Mouse (Mus musculus): ENCODE results near the gene Dcbld2. TPM values are rescaled to one million over a fixed set of nuclear protein-coding genes. Genes with fewer than 3 reads are reported as not detected.

The Dcbld2 gene
- polyA plus RNA-seq, 1 experiment from 2014 or later = 19.2 TPM

- H3K9me3 ChIP-seq (ENCODE audit: control insufficient read depth, low read length) = no peaks in the 10 kb centered on the region
- H3K27ac ChIP-seq (ENCODE audit: low read depth, low read length) = no peak overlapping the region
- H3K9ac ChIP-seq (ENCODE audit: low read length) = no peak overlapping the region
- DNase-seq (ENCODE audit: low spot score) (no peak), ATAC-seq (ENCODE audit: insufficient read depth, low FRiP score, low TSS enrichment) (no peak)
- H3K27me3 ChIP-seq (ENCODE audit: control insufficient read depth, insufficient read depth, low read length) = no peaks in the 10 kb centered on the region
- no peak overlapping the region for H3K4me3 ChIP-seq (ENCODE audit: low read depth, low read length)
- H3K4me2 ChIP-seq (ENCODE audit: low read depth) = no peak overlapping the region
- WGBS = 92% methylated on average over 9 of the region's 9 CpGs
- no peaks in the 10 kb centered on the region for H3K4me1 ChIP-seq (ENCODE audit: control insufficient read depth, insufficient read depth, low read length)
- H3K36me3 ChIP-seq (ENCODE audit: control insufficient read depth, insufficient read depth, low read length) = peaks cover 5% of the 10 kb centered on the region
Observed at GRCm38 (mm10) chr16:58465412-58465811, 57.2 kb downstream of the Dcbld2 start.

GRCm38 (mm10) chr16:58470061-58470460 lies 61.8 kb downstream of the Dcbld2 start:
- no peak for ATAC-seq (ENCODE audit: insufficient read depth, low FRiP score, low TSS enrichment)
- no peak overlapping the region for H3K27ac ChIP-seq (ENCODE audit: low read depth, low read length)
- H3K4me3 ChIP-seq (ENCODE audit: low read depth, low read length) = no peak overlapping the region
- no peaks in the 10 kb centered on the region for H3K9me3 ChIP-seq (ENCODE audit: control insufficient read depth, low read length)
- H3K9ac ChIP-seq (ENCODE audit: low read length) = no peak overlapping the region
- H3K27me3 ChIP-seq (ENCODE audit: control insufficient read depth, insufficient read depth, low read length) = no peaks in the 10 kb centered on the region
- DNase-seq (ENCODE audit: low spot score) = no peak
- H3K36me3 ChIP-seq (ENCODE audit: control insufficient read depth, insufficient read depth, low read length) = peaks cover 2% of the 10 kb centered on the region; the same call in 1 of the 2 replicates
- H3K4me1 ChIP-seq (ENCODE audit: control insufficient read depth, insufficient read depth, low read length) = no peaks in the 10 kb centered on the region
- no peak overlapping the region for H3K4me2 ChIP-seq (ENCODE audit: low read depth)
- WGBS = 94% methylated on average over 8 of the region's 8 CpGs

GRCm38 (mm10) chr16:58470841-58471240 lies 62.6 kb downstream of the Dcbld2 start:
- no peak overlapping the region for H3K4me3 ChIP-seq (ENCODE audit: low read depth, low read length)
- no peak overlapping the region for H3K4me2 ChIP-seq (ENCODE audit: low read depth)
- DNase-seq (ENCODE audit: low spot score) (no peak), ATAC-seq (ENCODE audit: insufficient read depth, low FRiP score, low TSS enrichment) (no peak)
- no peak overlapping the region for H3K27ac ChIP-seq (ENCODE audit: low read depth, low read length)
- WGBS = 90% methylated on average over 4 of the region's 4 CpGs
- H3K4me1 ChIP-seq (ENCODE audit: control insufficient read depth, insufficient read depth, low read length) = no peaks in the 10 kb centered on the region
- no peaks in the 10 kb centered on the region for H3K9me3 ChIP-seq (ENCODE audit: control insufficient read depth, low read length)
- no peaks in the 10 kb centered on the region for H3K27me3 ChIP-seq (ENCODE audit: control insufficient read depth, insufficient read depth, low read length)
- H3K9ac ChIP-seq (ENCODE audit: low read length) = no peak overlapping the region
- peaks cover 2% of the 10 kb centered on the region; the same call in 1 of the 2 replicates for H3K36me3 ChIP-seq (ENCODE audit: control insufficient read depth, insufficient read depth, low read length)

- no peak overlapping the region for H3K9ac ChIP-seq (ENCODE audit: low read length)
- no peak overlapping the region for H3K27ac ChIP-seq (ENCODE audit: low read depth, low read length)
- H3K9me3 ChIP-seq (ENCODE audit: control insufficient read depth, low read length) = no peaks in the 10 kb centered on the region
- ATAC-seq (ENCODE audit: insufficient read depth, low FRiP score, low TSS enrichment) = no peak
- no peak overlapping the region for H3K4me3 ChIP-seq (ENCODE audit: low read depth, low read length)
- DNase-seq (ENCODE audit: low spot score) = no peak
- H3K36me3 ChIP-seq (ENCODE audit: control insufficient read depth, insufficient read depth, low read length) = peaks cover 2% of the 10 kb centered on the region; the same call in 1 of the 2 replicates
- 68% methylated on average over 3 of the region's 3 CpGs for WGBS
- H3K4me1 ChIP-seq (ENCODE audit: control insufficient read depth, insufficient read depth, low read length) = no peaks in the 10 kb centered on the region
- no peak overlapping the region for H3K4me2 ChIP-seq (ENCODE audit: low read depth)
- H3K27me3 ChIP-seq (ENCODE audit: control insufficient read depth, insufficient read depth, low read length) = no peaks in the 10 kb centered on the region
Observed at GRCm38 (mm10) chr16:58474875-58475274, 66.6 kb downstream of the Dcbld2 start.

- WGBS = 91% methylated on average over 3 of the region's 3 CpGs
- peaks cover 2% of the 10 kb centered on the region; the same call in 1 of the 2 replicates for H3K36me3 ChIP-seq (ENCODE audit: control insufficient read depth, insufficient read depth, low read length)
- DNase-seq (ENCODE audit: low spot score) (no peak), ATAC-seq (ENCODE audit: insufficient read depth, low FRiP score, low TSS enrichment) (no peak)
- no peaks in the 10 kb centered on the region for H3K4me1 ChIP-seq (ENCODE audit: control insufficient read depth, insufficient read depth, low read length)
- H3K9me3 ChIP-seq (ENCODE audit: control insufficient read depth, low read length) = no peaks in the 10 kb centered on the region
- no peak overlapping the region for H3K27ac ChIP-seq (ENCODE audit: low read depth, low read length)
- no peak overlapping the region for H3K9ac ChIP-seq (ENCODE audit: low read length)
- no peak overlapping the region for H3K4me3 ChIP-seq (ENCODE audit: low read depth, low read length)
- H3K27me3 ChIP-seq (ENCODE audit: control insufficient read depth, insufficient read depth, low read length) = no peaks in the 10 kb centered on the region
- no peak overlapping the region for H3K4me2 ChIP-seq (ENCODE audit: low read depth)
Observed at GRCm38 (mm10) chr16:58475544-58476154, 67.4 kb downstream of the Dcbld2 start.

- no peak overlapping the region for H3K27ac ChIP-seq (ENCODE audit: low read depth, low read length)
- H3K9me3 ChIP-seq (ENCODE audit: control insufficient read depth, low read length) = no peaks in the 10 kb centered on the region
- no peaks in the 10 kb centered on the region for H3K4me1 ChIP-seq (ENCODE audit: control insufficient read depth, insufficient read depth, low read length)
- 84% methylated on average over 2 of the region's 2 CpGs for whole genome bisulfite sequencing
- H3K36me3 ChIP-seq (ENCODE audit: control insufficient read depth, insufficient read depth, low read length) = peaks cover 2% of the 10 kb centered on the region; the same call in 1 of the 2 replicates
- H3K4me3 ChIP-seq (ENCODE audit: low read depth, low read length) = no peak overlapping the region
- no peak for DNase-seq (ENCODE audit: low spot score)
- no peak overlapping the region for H3K4me2 ChIP-seq (ENCODE audit: low read depth)
- H3K27me3 ChIP-seq (ENCODE audit: control insufficient read depth, insufficient read depth, low read length) = no peaks in the 10 kb centered on the region
- ATAC-seq (ENCODE audit: insufficient read depth, low FRiP score, low TSS enrichment) = no peak
- H3K9ac ChIP-seq (ENCODE audit: low read length) = no peak overlapping the region
Observed at GRCm38 (mm10) chr16:58476363-58476762, 68.1 kb downstream of the Dcbld2 start.

- Histone ChIP-seq H3K27ac (ENCODE audit: low read depth, low read length) (no peak overlapping the region), H3K4me1 (ENCODE audit: control insufficient read depth, insufficient read depth, low read length) (no peaks in the 10 kb centered on the region), H3K27me3 (ENCODE audit: control insufficient read depth, insufficient read depth, low read length) (no peaks in the 10 kb centered on the region), H3K4me2 (ENCODE audit: low read depth) (no peak overlapping the region), H3K4me3 (ENCODE audit: low read depth, low read length) (no peak overlapping the region), H3K9me3 (ENCODE audit: control insufficient read depth, low read length) (no peaks in the 10 kb centered on the region), H3K36me3 (ENCODE audit: control insufficient read depth, insufficient read depth, low read length) (0 out of 2 replicates have a peak, but pooled peaks cover 2% of the 10 kb centered on the region), H3K9ac (ENCODE audit: low read length) (no peak overlapping the region)
- DNase-seq (ENCODE audit: low spot score) = no peak
- WGBS = 91% methylated on average over 4 of the region's 4 CpGs
- ATAC-seq (ENCODE audit: insufficient read depth, low FRiP score, low TSS enrichment) = no peak
Observed at GRCm38 (mm10) chr16:58479898-58480448, 71.7 kb downstream of the Dcbld2 start.

- WGBS = 87% methylated on average over 9 of the region's 9 CpGs
- Histone ChIP-seq H3K27me3 (ENCODE audit: control insufficient read depth, insufficient read depth, low read length) (no peaks in the 10 kb centered on the region), H3K9ac (ENCODE audit: low read length) (no peak overlapping the region), H3K9me3 (ENCODE audit: control insufficient read depth, low read length) (no peaks in the 10 kb centered on the region), H3K4me1 (ENCODE audit: control insufficient read depth, insufficient read depth, low read length) (no peaks in the 10 kb centered on the region), H3K27ac (ENCODE audit: low read depth, low read length) (no peak overlapping the region), H3K4me2 (ENCODE audit: low read depth) (no peak overlapping the region), H3K4me3 (ENCODE audit: low read depth, low read length) (no peak overlapping the region), H3K36me3 (ENCODE audit: control insufficient read depth, insufficient read depth, low read length) (0 out of 2 replicates have a peak, but pooled peaks cover 2% of the 10 kb centered on the region)
- no peak for ATAC-seq (ENCODE audit: insufficient read depth, low FRiP score, low TSS enrichment)
- no peak for DNase-seq (ENCODE audit: low spot score)
Observed at GRCm38 (mm10) chr16:58481219-58481905, 73.1 kb downstream of the Dcbld2 start.

GRCm38 (mm10) chr16:58481906-58482270 lies 73.6 kb downstream of the Dcbld2 start:
- no peak overlapping the region for H3K27ac ChIP-seq (ENCODE audit: low read depth, low read length)
- no peak overlapping the region for H3K4me3 ChIP-seq (ENCODE audit: low read depth, low read length)
- DNase-seq (ENCODE audit: low spot score) (no peak), ATAC-seq (ENCODE audit: insufficient read depth, low FRiP score, low TSS enrichment) (no peak)
- H3K9me3 ChIP-seq (ENCODE audit: control insufficient read depth, low read length) = no peaks in the 10 kb centered on the region
- no peak overlapping the region for H3K4me2 ChIP-seq (ENCODE audit: low read depth)
- 0 out of 2 replicates have a peak, but pooled peaks cover 2% of the 10 kb centered on the region for H3K36me3 ChIP-seq (ENCODE audit: control insufficient read depth, insufficient read depth, low read length)
- H3K27me3 ChIP-seq (ENCODE audit: control insufficient read depth, insufficient read depth, low read length) = no peaks in the 10 kb centered on the region
- H3K9ac ChIP-seq (ENCODE audit: low read length) = no peak overlapping the region
- WGBS = 95% methylated on average over 5 of the region's 5 CpGs
- H3K4me1 ChIP-seq (ENCODE audit: control insufficient read depth, insufficient read depth, low read length) = no peaks in the 10 kb centered on the region

All from neural tube, embryonic 11.5 days (tissue).